Mouse (Mus musculus): Measurements from ENCODE around the gene Rnf146. TPM values are rescaled to one million over a fixed set of nuclear protein-coding genes. Genes with fewer than 3 reads are reported as not detected.
"Not testable (repeated sequence)": the region's sequence is repeated elsewhere in the genome, so short reads cannot be mapped to it uniquely, and the experiment has no call there.

Gene Rnf146
- total RNA-seq (2021) = 10 to 100 TPM; 50.1 to 61.3 TPM
- long read RNA-seq, experiment 1, full-length matches to known transcripts = 20 of 25 reads
- long read RNA-seq, experiment 1, partial matches to known transcripts = 1 of 25 reads
- long read RNA-seq, experiment 1, other reads (novel, unspliced or antisense) = 4 of 25 reads
- long read RNA-seq, experiment 2, full-length matches to known transcripts = 11 of 16 reads
- long read RNA-seq, experiment 2, partial matches to known transcripts = 0 of 16 reads
- long read RNA-seq, experiment 2, other reads (novel, unspliced or antisense) = 5 of 16 reads

DNA sequence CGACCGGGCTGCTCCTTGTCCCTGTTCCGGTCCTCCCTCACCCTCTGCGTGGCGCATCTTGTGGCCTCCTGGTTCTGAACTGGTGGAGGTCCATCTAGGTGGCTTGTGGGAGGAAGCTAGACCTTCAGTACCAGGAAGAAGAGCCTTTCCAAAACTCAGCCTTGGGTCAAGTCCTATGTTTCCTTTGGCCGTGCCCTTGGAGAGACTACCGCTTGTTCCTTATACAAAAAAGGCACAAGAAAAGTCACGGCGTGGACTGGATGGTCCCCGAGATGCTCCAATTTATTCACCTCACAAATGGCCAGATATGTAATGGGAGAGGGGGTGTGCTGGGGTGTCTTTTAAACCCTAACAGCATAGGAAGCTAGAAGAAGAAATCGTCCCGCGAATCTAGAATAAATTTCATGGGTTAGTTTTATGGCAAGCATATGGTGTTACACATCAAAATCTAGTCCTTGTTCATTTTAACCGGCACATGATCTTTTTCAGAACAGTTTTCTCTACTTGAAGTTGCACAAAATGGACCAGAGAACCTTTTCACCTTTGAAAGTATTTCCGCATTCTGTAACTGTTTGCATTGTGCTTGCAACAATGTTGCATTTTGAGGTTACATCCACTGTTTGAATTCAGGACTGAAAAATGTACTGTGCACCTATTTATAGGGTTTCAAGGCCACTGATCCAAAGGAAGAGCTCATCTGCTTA lies at the start of gene Rnf146:
Gene Rnf146 (minus strand): TSS at position 246 of the 704 bp plus-strand sequence.
- no peak for DNase-seq (ENCODE audit: low spot score)

DNA sequence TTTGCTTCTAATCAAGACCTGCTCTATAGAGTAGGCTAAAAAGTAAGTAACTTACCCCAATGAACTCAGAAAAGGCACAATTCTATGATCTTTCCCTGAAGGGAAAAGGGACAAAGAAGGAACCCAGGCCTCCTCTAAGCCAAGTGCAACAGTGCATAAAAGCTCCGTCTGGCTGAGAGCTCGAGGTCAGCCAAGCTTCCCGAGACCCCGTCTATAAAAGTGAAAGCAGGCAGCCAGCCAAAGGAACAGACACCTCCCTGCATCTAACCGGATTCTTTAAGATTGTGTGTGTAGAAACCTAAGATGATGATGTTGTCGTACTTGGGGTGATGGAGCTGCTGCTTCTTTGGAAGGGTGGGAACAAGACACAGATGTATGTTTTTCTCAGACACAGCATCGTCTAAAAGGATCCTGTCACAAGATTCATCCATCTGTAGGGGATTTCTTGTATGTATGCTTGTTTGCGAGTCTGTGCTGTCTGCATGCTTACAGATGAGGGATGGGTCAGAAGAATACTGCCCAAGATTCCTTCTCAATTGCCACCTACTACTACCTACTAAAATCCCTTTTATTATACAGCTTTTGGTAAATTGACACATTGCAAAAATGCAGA lies 40.5 kb upstream of the Rnf146 start:
- DNase-seq (ENCODE audit: low spot score) = no peak

DNA sequence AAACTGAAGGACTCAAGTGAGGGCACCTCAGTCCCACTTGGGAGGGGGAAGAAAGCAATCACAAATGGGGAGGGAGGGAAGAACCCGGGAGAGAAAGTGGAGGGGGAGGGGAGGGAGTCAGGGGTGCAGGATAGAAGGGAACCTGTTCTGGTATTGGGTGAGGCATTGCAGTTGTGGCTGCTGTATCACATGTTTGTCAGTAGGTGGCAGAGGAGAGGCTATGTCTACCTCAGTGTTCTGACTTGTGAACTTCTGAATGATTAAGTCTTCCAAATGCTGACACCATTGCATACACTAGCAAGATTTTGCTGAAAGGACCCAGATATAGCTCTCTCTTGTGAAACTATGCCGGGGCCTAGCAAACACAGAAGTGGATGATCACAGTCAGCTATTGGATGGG lies 32.6 kb upstream of the Rnf146 start:
- not testable (repeated sequence) for DNase-seq (ENCODE audit: low spot score)

DNA sequence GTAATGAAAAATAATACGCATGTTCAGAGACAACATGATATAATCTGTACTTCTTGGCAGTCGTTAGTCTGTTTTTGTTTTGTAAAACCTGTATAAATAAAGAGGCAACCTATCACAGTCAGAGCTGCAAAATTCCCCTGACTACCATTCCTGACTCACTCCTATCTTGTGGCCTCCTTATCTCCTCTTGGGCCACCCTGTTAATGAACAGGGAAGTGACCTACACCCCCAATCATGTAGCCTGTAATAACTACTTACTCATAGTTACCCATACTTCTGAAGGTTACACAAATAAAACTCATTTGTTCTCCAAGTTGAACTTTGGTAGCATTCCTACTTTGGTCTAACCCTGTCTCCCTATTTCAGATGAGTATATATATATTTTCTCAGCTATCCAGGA lies 19.3 kb upstream of the Rnf146 start:
- DNase-seq (ENCODE audit: low spot score) = no peak

DNA sequence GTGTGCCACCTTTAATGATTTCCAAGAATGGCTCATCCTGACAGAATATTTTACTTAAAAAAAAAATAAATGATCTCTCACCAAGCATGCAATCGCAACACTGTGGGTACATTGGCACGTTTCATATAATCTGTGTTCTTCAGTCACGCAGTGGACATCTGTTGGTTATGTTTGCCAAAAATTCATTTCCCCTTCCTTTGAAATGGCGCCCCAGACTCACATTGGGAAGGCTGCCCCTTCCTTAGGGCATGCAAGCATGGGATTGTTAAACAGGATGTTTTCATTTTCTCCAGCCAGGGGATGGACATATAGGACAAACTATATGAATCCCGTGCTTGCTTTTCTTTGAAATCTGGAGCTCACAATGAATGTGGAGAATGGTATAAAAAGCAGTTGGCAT lies 11.8 kb upstream of the Rnf146 start:
- DNase-seq (ENCODE audit: low spot score) = no peak

DNA sequence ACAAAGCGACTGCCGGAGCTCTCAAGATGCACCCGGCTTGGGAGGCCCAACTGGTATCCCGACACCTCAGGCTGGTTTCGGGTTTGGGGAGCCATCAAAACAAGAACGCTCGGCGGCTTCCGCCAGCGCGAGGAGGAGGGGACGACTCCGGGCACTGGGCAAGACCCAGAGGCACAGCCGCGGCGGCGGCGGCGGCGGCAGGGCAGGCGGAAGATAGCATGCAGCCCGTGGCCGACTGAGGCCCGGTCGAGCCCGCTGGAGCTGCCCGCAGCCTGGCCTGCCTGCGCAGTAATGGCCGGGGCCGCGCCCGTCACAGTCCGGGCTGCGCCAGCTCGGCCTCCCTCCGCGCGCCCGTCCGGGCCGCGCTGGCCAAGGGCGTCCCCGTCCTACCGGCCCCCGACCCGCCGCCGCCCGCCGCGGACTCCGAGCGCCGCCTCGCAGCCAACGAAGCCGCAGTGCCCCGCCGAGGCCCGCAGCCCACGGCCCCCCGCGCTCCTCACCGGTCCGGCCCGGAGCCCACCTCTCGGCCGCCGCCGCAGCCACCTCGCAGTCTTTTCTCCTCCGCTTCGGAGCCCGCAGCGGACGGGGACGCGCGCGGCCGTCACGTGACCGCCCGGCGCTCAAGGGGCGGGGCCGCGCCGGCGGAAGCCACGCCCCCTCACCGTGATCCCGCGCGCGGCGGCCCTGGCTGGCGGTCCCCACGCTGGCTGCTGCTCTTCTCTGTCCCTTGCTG lies 612 bp downstream of the Rnf146 start:
- DNase-seq (ENCODE audit: low spot score) = peak; percentile 84

DNA sequence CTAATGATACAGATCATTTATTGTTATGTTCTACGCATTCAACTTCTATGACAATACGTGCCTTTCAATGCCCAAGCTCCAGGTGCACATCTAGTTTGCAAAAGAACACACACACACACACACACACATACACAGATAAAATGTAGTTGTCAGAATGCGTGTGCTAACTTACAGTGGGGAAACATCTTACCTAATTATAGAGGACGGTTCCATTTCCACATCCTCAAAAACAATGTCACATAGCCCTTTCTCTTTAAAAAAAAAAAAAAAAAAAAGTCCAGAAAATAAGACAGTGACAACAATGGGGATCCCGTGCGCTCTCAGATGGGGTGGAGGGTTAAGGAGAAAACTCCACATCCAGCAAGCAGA lies 1.2 kb downstream of the Rnf146 start:
- DNase-seq (ENCODE audit: low spot score) = no peak

DNA sequence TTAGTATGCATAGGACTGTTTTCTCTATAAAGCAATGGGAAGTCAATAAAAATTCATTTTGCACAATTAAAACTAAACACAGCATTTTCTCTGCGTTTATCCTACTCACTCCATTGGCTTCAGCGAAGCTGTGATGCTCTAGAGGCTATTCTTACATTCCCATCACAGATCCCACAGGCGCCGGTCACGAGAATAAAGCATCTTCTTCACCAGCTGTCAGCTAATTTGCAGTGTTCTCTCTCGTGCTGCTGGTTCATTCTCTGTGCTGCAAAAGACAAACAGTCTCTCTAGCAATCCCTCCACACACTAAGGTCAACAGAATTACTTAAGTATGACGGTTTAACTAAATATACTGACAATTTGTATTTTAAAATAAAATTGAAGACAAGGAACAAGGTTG lies 8.1 kb downstream of the Rnf146 start:
- DNase-seq (ENCODE audit: low spot score) = no peak

DNA sequence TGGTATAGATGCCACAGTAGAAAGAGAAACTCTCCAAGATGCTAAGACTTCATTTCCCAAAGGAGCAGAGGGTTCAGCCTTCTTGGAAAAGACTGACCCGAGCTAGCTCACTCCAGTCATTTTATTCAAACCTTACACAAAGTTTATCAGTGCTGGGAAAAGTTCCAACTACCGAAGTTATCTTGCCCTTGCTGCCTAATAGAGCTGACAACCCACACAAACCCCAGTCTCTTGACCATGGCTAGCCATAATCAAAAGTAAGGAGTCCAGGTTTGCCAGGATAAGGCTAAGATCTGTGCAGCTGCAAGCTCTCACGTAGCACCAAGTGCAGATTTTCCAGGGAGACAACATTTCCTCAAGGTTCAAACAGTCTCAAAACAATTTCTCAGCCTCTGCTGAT lies 9.7 kb downstream of the Rnf146 start:
- no peak for DNase-seq (ENCODE audit: low spot score)

DNA sequence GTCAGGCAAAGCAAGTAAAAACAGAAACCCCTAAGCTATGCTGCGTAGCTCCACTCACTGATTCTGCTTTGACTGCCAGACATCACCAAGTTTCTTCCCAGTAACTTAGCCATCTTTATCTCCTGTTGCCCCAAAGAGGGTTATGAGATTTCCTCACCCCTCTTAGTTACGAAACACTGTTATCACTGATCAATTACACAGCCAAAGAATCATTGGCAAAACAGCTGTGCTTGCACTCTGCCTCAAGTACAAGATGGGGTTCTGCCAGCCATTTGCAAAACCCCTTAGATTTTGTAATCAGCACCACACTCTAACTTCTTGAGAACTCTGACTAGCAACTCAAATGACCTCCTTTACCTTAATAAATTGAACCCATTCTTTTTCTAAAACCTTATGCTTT lies 10.8 kb downstream of the Rnf146 start:
- DNase-seq (ENCODE audit: low spot score) = no peak

DNA sequence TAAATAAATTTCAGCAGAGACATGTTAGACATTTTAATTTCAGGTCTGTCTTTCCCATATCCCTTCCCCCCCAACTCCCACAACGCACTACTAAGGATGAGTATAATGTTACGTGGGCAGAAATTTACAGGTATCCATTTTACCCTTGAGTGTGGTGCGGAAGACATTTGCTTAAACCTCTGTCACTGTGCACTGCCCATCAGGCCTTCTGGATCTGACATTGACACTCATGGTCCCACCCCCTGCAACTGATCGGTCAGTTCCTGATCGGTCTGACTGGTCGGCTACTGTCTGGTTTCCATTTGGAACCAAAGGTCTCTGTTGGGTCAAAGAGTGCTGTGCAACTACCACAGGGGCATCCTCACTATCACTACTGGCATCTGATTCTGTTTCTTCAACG lies 15.6 kb downstream of the Rnf146 start:
- no peak for DNase-seq (ENCODE audit: low spot score)

DNA sequence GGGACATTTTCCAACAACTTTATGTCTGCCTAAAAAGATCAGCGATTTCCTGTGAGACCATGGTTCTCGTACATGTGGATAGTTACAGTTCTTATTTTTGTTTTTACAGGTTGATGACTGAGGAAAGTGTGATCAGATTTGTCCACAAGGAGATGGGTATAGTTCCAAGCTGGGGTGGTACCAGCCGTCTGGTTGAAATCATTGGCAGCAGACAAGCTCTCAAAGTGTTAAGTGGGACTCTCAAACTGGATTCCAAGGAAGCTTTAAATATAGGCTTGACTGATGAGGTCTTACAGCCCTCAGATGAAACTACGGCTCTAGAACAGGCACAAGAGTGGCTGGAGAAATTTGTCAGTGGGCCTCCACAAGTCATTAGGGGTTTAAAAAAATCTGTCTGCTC lies 18.0 kb downstream of the Rnf146 start:
- no peak for DNase-seq (ENCODE audit: low spot score)

DNA sequence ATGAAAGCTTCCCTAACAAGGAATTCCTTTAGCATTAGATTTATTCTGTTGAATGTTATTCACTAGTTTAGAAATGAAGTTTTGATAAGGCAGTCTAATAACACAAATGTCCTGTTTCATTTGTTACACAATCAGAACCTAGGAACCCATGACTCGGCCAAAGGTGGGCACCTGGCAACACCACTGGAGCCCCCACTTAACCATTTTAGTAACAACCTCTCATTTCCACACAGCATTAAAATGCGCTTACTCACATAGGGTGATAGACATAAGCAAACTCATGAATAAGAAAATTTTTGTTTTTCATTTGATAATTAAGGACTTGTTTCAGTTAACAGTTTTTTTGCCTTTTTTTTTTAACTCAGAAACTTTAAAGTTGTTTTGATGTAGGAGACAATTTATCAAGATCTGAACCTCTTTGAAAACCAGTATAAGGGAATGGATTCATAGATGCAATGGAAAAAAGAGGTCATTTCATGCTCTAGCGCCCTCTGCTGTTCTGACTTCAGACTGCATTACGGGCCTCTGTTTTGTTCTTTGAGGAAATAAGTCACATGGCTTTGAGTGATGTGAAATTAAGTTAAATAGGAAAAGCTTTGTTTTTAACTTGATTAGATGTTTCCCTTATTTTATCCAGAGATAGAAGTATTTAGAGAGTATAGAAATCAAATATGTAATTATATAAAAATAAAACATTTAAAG lies 23.7 kb downstream of the Rnf146 start:
- DNase-seq (ENCODE audit: low spot score) = peak; percentile 64

DNA sequence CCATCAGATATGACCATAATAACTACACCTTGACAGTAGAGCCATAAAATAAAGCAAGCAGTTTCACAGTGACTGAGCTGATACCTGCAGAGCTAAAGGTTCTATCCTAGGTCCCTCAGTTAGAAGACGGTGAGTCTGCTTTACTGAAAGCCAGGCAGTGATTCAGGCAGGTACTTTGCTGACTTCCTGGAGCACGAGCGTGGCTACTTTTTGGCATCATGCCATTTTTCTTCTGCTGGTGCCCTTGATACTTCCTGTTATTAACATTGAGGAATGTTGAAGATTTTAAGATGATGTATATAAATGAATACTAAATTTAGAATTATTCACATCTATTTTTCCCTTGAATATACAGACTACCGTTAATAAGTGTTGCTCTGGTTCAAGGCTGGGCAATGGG lies 28.4 kb downstream of the Rnf146 start:
- no peak for DNase-seq (ENCODE audit: low spot score)

DNA sequence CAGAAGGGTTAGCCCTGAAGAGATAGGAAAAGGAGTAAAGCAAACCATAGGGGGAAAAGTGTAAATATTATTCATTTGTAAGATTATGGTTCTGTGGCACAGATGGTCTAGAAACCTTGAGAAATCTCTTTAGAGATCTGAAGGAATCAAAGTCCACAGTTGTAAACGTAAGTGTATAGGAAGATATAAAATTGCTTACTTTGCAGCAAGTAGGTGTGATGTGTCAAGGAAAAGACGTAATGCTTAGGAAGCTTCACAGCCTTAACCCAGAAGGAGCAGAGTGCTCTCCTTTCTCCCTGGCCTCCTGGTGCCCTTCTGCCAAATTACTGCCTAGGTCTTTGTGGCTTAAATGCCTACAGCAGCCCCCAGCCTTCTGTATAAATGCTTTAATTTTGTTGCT lies 37.4 kb downstream of the Rnf146 start:
- DNase-seq (ENCODE audit: low spot score) = no peak

DNA sequence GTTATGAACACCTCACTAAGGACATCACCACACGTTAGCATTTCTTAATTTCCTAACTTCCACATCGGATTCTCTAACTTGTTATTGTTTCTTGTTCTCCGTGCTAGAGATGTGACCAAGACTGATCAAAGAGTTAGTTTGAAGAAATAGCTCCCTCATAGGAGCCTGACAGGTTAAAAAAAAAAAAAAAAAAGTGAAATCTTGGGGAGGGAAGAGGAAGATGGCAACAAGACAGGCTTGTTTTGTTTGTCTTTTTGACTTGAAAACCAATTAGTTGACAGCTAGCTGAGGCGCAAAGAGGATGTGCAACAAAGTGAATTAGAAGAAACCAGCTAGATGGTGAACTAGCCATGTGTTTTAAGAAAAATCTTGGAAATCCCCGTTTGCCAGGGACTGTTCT lies 48.3 kb downstream of the Rnf146 start:
- no peak for DNase-seq (ENCODE audit: low spot score)

DNA sequence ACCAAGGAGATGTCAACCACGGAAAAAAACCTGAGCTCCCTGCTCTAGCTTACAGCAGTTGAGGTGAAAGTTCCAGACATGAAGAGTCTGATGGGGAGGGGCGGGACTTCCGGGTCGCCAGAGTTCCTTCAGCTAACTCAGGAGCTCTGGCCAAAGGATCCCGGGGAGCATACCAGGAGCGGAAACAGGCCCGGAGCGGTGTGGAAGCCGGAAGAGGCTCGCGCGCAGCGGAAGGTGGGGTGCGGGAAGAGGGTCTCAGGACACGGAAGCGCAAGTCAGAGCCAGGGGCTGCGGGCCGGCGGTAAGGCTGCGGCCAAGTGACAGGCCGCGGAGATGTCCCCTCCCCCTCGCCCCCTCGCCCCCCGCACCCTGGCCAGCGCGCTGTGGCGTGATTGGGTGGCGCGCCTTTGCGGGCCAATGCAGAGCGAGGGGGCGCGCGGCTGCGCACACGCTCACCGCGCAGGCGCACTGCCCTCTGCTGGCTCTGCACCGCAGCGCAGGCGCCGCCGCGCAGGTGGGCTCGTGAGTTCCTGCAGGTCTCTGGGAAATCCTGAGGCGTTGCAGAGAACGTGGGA lies 49.1 kb downstream of the Rnf146 start, which contains the start of gene Echdc1:
Gene Echdc1 (plus strand): TSS at position 103 of the 575 bp plus-strand sequence.
- DNase-seq (ENCODE audit: low spot score) = peak; percentile 84

DNA sequence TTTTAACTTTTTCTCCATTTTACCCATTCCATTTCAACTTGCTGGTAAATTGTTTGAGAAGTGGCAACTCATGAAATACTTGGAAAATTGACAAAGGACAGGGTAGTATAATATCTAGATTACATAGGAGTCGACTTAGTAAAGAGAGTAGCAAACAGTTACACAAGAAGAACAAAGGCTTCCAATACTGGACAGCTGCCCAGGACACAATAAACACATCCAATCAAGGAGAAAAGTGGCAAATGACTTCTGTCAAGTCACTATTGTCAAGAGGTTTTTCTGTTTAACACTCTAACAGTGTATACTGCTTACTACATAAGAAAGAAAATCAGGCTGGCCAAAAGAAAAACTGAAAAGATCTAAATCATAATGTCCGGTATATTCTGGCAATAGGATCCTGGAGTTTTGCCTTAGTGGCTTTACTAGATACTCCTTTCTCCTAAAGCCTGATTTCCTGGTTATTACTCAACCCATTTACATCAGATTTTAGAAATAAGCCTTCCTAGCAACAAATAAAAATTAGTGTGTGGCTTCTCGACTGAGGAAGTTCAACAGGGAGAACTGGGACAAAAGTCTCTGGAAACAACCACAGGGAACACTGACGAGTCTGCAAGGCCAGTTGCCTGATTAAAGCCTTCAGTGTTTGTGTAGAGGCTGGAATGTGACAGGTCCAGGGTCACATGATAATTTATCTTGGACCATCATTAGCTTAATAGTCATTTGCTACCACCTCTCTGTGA lies 50.6 kb downstream of the Rnf146 start:
- no peak for DNase-seq (ENCODE audit: low spot score)

DNA sequence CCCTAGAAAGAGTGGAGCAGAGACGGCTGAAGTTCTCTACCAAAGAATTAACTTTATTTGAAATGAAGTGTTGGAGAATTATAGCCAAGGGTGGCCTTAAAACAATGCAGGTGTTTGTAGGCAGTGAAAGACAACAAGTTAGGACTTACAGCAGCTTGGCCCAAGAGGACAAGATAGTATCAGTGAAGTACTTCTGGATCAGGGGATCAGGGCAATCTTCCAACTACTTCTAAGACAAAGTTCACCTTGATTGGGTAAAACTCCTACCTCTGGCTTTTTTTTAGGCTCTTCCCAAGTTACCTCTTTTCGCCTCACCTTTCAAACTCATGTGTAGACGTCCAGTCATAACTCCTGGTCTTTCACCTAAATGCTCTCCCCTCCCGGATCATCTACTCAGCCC lies 60.0 kb downstream of the Rnf146 start:
- no peak for DNase-seq (ENCODE audit: low spot score)
